Mouse (Mus musculus) spleen, adult 2 months (tissue): ENCODE measurements around the gene Spc24. TPM values are rescaled to one million over a fixed set of nuclear protein-coding genes. Genes with fewer than 3 reads are reported as not detected.

Source experiments
- DNase-seq, 2 experiments: peaks; one replicate each; pipeline versions ENCODE4 v3.0.0 to v3.0.0-alpha.2; 2012 to 2021; ENCODE audit warnings: low spot score in 2 of 2, low read depth in 1 of 2
- H3K27ac ChIP-seq: fragments of 200-500 bp; 2 replicates; pipeline ENCODE4 v1.5.1; 2012; ENCODE audit warnings: low read length, inconsistent platforms; ENCODE audit not compliant: insufficient read depth
- H3K27me3 ChIP-seq: fragments of 200-500 bp; 2 replicates; pipeline ENCODE4 v1.6.1; 2012; ENCODE audit warnings: mild to moderate bottlenecking, moderate library complexity, low read length, inconsistent platforms; ENCODE audit not compliant: control insufficient read depth, insufficient read depth
- H3K36me3 ChIP-seq: fragments of 200-500 bp; 2 replicates; pipeline ENCODE4 v1.6.1; 2012; ENCODE audit warnings: mild to moderate bottlenecking, low read length, inconsistent platforms; ENCODE audit not compliant: control insufficient read depth, insufficient read depth
- H3K4me1 ChIP-seq: fragments of 200-500 bp; 2 replicates; pipeline ENCODE4 v1.6.1; 2011; ENCODE audit warnings: inconsistent platforms; ENCODE audit not compliant: control insufficient read depth, insufficient read depth, insufficient read length
- H3K4me3 ChIP-seq: fragments of 200-500 bp; 2 replicates; pipeline ENCODE4 v1.5.1; 2011; ENCODE audit warnings: mild to moderate bottlenecking, inconsistent platforms; ENCODE audit not compliant: insufficient read depth, insufficient read length; ENCODE audit errors: extremely low read depth
- CTCF ChIP-seq: fragments of 200-500 bp; IDR thresholded peaks from 2 replicates; pipeline ENCODE4 v1.5.1; 2011; ENCODE audit warnings: mild to moderate bottlenecking, inconsistent platforms; ENCODE audit not compliant: insufficient read depth, insufficient read length, insufficient replicate concordance; ENCODE audit errors: extremely low read depth
- POLR2A ChIP-seq: fragments of 200-500 bp; IDR thresholded peaks from 2 replicates; pipeline ENCODE4 v1.6.1; 2011; ENCODE audit warnings: low read depth, low read length, inconsistent platforms
- WGBS: fragments of 180-500 bp; shearing (Covaris S2); methylation state at CpG from one replicate; pipeline ENCODE4 v1.1.7; 2018; 5-methylcytosine and 5-hydroxymethylcytosine counted together
- polyA plus RNA-seq: library from polyadenylated mRNA; depleted of rRNA; stranded (reverse); fragments of >200 nt; gene quantifications from 2 replicates; pipeline ENCODE4 v1.2.3, GENCODE M21; 2012

Spc24 gene
- polyA plus RNA-seq, 1 experiment = 9.0 TPM

GRCm38 (mm10) chr9:21736580-21736979 is 23.5 kb downstream of the Spc24 start:
- Histone ChIP-seq H3K4me3 (no peak overlapping the region), H3K27me3 (no peaks in the 10 kb centered on the region), H3K36me3 (peaks cover 30% of the 10 kb centered on the region), H3K27ac (no peak overlapping the region), H3K4me1 (no peaks in the 10 kb centered on the region)
- no peak for TF ChIP-seq POLR2A
- DNase-seq = no peak
- 78% methylated on average over 3 of the region's 3 CpGs for WGBS

GRCm38 (mm10) chr9:21735126-21735525 is 25.0 kb downstream of the Spc24 start:
- H3K27ac ChIP-seq = no peak overlapping the region
- no peaks in the 10 kb centered on the region for H3K4me1 ChIP-seq
- H3K27me3 ChIP-seq = no peaks in the 10 kb centered on the region
- TF ChIP-seq CTCF = no peak
- TF ChIP-seq POLR2A = no peak
- no peak for DNase-seq
- 96% methylated on average over 14 of the region's 14 CpGs for WGBS
- H3K4me3 ChIP-seq = no peak overlapping the region
- H3K36me3 ChIP-seq = peaks cover 29% of the 10 kb centered on the region

- TF ChIP-seq POLR2A (no peak), CTCF (no peak)
- 97% methylated on average over 7 of the region's 7 CpGs for WGBS
- DNase-seq = no peak
- Histone ChIP-seq H3K4me1 (no peaks in the 10 kb centered on the region), H3K27ac (no peak overlapping the region), H3K4me3 (no peak overlapping the region), H3K27me3 (no peaks in the 10 kb centered on the region), H3K36me3 (peaks cover 21% of the 10 kb centered on the region)
Measured at GRCm38 (mm10) chr9:21733989-21734388, 26.1 kb downstream of the Spc24 start.

GRCm38 (mm10) chr9:21733446-21733845 is 26.7 kb downstream of the Spc24 start:
- DNase-seq = no peak
- 97% methylated on average over 17 of the region's 17 CpGs for WGBS
- no peak for TF ChIP-seq CTCF
- TF ChIP-seq POLR2A = no peak
- H3K36me3 ChIP-seq = peaks cover 18% of the 10 kb centered on the region
- no peaks in the 10 kb centered on the region for H3K4me1 ChIP-seq
- H3K27me3 ChIP-seq = no peaks in the 10 kb centered on the region
- H3K27ac ChIP-seq = no peak overlapping the region
- no peak overlapping the region for H3K4me3 ChIP-seq

GRCm38 (mm10) chr9:21732288-21732687 is 27.8 kb downstream of the Spc24 start:
- WGBS = 95% methylated on average over 9 of the region's 9 CpGs
- H3K36me3 ChIP-seq = peaks cover 12% of the 10 kb centered on the region
- no peak for TF ChIP-seq CTCF
- no peak for TF ChIP-seq POLR2A
- no peaks in the 10 kb centered on the region for H3K27me3 ChIP-seq
- H3K27ac ChIP-seq = no peak overlapping the region
- H3K4me1 ChIP-seq = no peaks in the 10 kb centered on the region
- no peak for DNase-seq
- H3K4me3 ChIP-seq = no peak overlapping the region

- no peak for TF ChIP-seq POLR2A
- no peak for TF ChIP-seq CTCF
- no peak overlapping the region for H3K27ac ChIP-seq
- H3K36me3 ChIP-seq = peaks cover 9% of the 10 kb centered on the region
- no peaks in the 10 kb centered on the region; the same call in 1 of the 2 replicates for H3K4me1 ChIP-seq
- no peak overlapping the region for H3K4me3 ChIP-seq
- H3K27me3 ChIP-seq = no peaks in the 10 kb centered on the region
- DNase-seq = no peak
- WGBS = 72% methylated on average over 7 of the region's 7 CpGs
Measured at GRCm38 (mm10) chr9:21729264-21729663, 30.8 kb downstream of the Spc24 start.

GRCm38 (mm10) chr9:21728261-21728832 is 31.8 kb downstream of the Spc24 start:
- WGBS = 70% methylated on average over 10 of the region's 10 CpGs
- H3K36me3 ChIP-seq = peaks cover 2% of the 10 kb centered on the region

More at GRCm38 (mm10) chr9:21728261-21728832, 31.8 kb downstream of the Spc24 start:
- no peak overlapping the region for H3K4me3 ChIP-seq
- no peak overlapping the region for H3K27ac ChIP-seq
- no peak for DNase-seq
- TF ChIP-seq CTCF (no peak), POLR2A (no peak)
- H3K4me1 ChIP-seq = no peaks in the 10 kb centered on the region; the same call in 1 of the 2 replicates
- H3K27me3 ChIP-seq = no peaks in the 10 kb centered on the region
